Mouse (Mus musculus) forebrain, embryonic 12.5 days (tissue): ENCODE data around the gene Pnldc1. TPM values are rescaled to one million over a fixed set of nuclear protein-coding genes. Genes with fewer than 3 reads are reported as not detected.
"Not testable (repeated sequence)": the region's sequence is repeated elsewhere in the genome, so short reads cannot be mapped to it uniquely, and the experiment has no call there.

Experiments used
- ATAC-seq: fragments of 200-750 bp; cut with Nextera tagmentation; 2 replicates; pipeline ENCODE4 v1.8.0; 2017; ENCODE audit warnings: moderate TSS enrichment; ENCODE audit not compliant: low FRiP score
- H3K27ac ChIP-seq: fragments of 300-500 bp; sonication (generic); 2 replicates; pipeline ENCODE4 v1.5.1; 2016; ENCODE audit warnings: mild to moderate bottlenecking
- H3K27me3 ChIP-seq: fragments of 300-500 bp; sonication (generic); 2 replicates; pipeline ENCODE4 v1.6.1; 2016; ENCODE audit warnings: mild to moderate bottlenecking
- H3K36me3 ChIP-seq: fragments of 300-500 bp; sonication (generic); replicated peaks from 2 replicates; pipeline ENCODE4 v1.6.1; 2016; ENCODE audit warnings: mild to moderate bottlenecking
- H3K4me1 ChIP-seq: fragments of 300-500 bp; sonication (generic); 2 replicates; pipeline ENCODE4 v1.6.1; 2016
- H3K4me2 ChIP-seq: fragments of 300-500 bp; sonication (generic); 2 replicates; pipeline ENCODE4 v1.6.1; 2016; ENCODE audit warnings: mild to moderate bottlenecking, moderate library complexity
- H3K4me3 ChIP-seq: fragments of 300-500 bp; sonication (generic); replicated peaks from 2 replicates; pipeline ENCODE4 v1.5.1; 2016; ENCODE audit warnings: mild to moderate bottlenecking
- H3K9ac ChIP-seq: fragments of 300-500 bp; sonication (generic); 2 replicates; pipeline ENCODE4 v1.6.1; 2016; ENCODE audit warnings: mild to moderate bottlenecking
- H3K9me3 ChIP-seq: fragments of 300-500 bp; sonication (generic); 2 replicates; pipeline ENCODE4 v1.6.1; 2016
- WGBS: fragments of 180-500 bp; shearing (Covaris S2); methylation state at CpG from one replicate; pipeline ENCODE4 v1.1.7; 2016; 5-methylcytosine and 5-hydroxymethylcytosine counted together
- polyA plus RNA-seq: library from polyadenylated mRNA; unstranded; fragments of >200 nt; fragmentation: Nextera tagmentation; extraction: Ambion mirVana; gene quantifications from 2 replicates; pipeline ENCODE4 v1.2.1, GENCODE M21; 2016

The Pnldc1 gene
- polyA plus RNA-seq, 1 experiment from 2014 or later = 2.5 TPM

DNA sequence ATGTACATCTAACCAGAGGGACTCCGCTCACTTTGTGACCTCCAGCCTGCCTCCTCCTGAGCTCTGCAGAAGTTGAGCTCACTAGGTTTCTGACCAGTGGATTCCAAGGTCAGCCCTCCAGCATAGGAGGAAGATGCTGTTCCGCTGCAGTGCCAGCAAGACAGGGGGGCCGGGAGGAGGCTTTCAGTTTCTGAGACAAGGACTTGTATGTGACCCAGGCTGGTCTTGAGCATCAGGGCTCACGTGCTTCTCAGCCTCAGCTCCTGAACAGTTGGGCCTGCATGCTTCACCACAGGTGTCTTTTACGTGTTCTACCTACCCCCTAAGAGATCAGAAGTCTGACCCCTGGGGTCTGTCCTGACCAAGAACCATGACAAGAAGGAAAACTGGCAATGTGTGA lies 21.5 kb upstream of the Pnldc1 start:
- H3K27ac ChIP-seq, H3K36me3 ChIP-seq, ATAC-seq, H3K9ac ChIP-seq, H3K4me2 ChIP-seq, H3K4me3 ChIP-seq, H3K4me1 ChIP-seq, H3K9me3 ChIP-seq, H3K27me3 ChIP-seq: not testable (repeated sequence)
- 89% methylated on average over 5 of the region's 5 CpGs for WGBS

DNA sequence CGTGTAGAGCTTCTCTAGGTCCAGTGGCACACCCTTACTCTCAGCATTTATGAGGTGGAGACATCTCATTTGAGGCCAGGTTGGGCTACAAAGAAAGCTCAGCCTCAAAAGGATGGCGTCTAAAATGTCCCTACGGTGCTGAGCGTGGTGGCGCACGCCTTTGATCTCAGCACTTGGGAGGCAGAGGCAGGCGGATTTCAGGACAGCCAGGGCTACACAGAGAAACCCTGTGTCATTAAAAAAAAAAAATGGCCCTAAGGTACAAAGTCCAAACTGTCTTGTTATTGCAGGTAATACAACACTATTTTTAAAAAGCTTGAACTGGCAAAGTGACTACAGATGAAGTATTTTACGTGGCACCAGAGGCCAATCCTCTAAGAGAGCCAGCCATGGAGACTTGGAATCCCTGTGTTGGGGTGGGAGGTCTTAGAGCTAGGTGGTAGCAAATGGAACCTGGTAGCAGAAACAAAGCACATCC lies 15.7 kb upstream of the Pnldc1 start:
- H3K4me3 ChIP-seq = no peak overlapping the region
- H3K4me2 ChIP-seq = no peak overlapping the region
- no peak for ATAC-seq
- H3K4me1 ChIP-seq = no peaks in the 10 kb centered on the region
- 88% methylated on average over 8 of the region's 8 CpGs for WGBS
- H3K9me3 ChIP-seq = no peaks in the 10 kb centered on the region
- no peaks in the 10 kb centered on the region for H3K27me3 ChIP-seq
- peaks cover 62% of the 10 kb centered on the region for H3K36me3 ChIP-seq
- H3K27ac ChIP-seq = no peak overlapping the region
- H3K9ac ChIP-seq = no peak overlapping the region

DNA sequence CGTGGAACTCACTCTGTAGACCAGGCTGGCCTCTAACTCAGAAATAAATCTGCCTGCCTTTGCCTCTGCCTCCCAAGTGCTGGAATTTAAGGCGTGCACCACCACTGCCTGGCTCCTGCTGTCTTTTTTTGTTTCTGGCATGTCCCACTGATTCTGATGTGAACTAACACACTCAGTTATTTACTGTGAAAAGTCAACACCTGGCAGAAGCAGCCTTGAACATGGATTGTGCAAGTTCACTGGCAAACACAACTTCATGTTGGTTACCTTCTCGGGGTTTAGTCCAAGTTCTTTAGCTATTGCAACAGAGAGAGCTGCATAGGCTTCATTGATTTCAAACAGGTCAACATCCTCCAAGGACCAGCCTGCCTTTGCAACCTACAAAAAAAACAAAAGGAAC lies 15.0 kb upstream of the Pnldc1 start:
- H3K4me2 ChIP-seq = no peak overlapping the region
- no peak overlapping the region for H3K9ac ChIP-seq
- ATAC-seq = no peak
- no peaks in the 10 kb centered on the region for H3K9me3 ChIP-seq
- 89% methylated on average over 3 of the region's 3 CpGs for WGBS
- no peak overlapping the region for H3K4me3 ChIP-seq
- no peaks in the 10 kb centered on the region for H3K27me3 ChIP-seq
- no peaks in the 10 kb centered on the region for H3K4me1 ChIP-seq
- H3K27ac ChIP-seq = no peak overlapping the region
- peaks cover 70% of the 10 kb centered on the region for H3K36me3 ChIP-seq

DNA sequence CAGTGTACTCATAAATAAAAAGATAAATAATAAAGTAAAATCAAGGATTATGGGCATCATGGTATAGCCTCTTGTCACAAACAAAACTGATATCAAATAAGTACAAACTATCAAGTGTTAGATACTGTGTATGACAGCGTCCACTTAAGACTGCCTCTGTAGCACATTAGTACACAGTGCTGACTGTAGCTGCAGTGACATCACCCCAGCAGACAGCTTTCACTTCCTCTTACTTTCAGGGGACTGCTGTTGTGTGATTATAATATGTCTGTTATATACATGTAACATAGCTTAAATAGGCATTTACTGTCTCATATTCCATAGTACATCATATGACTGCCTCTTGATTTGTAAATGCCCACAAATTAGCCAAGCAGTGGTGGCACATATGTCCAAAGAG lies 11.0 kb upstream of the Pnldc1 start:
- 90% methylated on average over 1 of the region's 1 CpGs for WGBS
- ATAC-seq = no peak
- peaks cover 73% of the 10 kb centered on the region for H3K36me3 ChIP-seq

DNA sequence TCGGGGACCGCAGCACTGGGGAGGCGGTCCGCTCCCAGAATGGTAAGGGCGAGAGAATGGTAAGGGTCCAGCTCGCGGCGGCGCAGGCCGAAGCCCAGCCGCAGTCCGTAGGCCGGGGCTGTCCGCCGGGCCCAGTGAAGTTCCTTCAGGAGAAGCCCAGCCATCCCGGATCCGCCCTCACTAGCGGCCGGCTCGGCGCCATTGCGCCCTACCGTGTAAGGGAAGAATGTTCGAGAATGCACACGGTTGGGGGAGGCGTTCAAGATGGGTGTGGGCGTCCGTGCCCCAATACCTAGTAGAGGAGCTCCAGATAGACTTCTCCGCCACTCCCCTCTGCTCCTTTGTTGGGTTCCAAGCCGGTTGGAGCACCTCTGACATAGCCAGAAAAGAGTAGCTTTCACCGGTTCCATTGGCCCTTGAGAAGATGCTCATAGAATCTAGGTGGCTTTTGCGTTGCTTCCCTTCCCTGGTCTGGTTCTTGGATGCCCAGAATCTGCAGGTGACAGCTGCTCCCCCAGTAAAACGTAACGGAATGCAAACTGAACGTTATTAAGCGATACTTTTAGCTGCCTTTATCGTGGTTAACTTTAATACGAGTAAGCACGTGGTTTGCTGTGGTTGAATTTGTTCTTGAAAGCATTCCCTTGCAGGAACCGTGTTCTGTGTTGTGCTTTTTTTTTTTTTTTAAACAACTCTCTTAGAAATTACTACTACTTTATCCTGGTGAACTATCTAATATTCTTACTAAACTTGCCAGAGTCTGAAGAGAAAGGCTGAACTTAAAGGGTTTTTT lies 6.8 kb upstream of the Pnldc1 start:
- peak overlapping the region; percentile 96 for H3K4me3 ChIP-seq
- no peaks in the 10 kb centered on the region for H3K27me3 ChIP-seq
- peak; percentile 65 for ATAC-seq
- peaks cover 55% of the 10 kb centered on the region for H3K36me3 ChIP-seq
- under 1% methylated on average over 40 of the region's 40 CpGs for WGBS
- peak overlapping the region; percentile 97 for H3K9ac ChIP-seq
- H3K27ac ChIP-seq = peak overlapping the region; percentile 87
- no peaks in the 10 kb centered on the region for H3K9me3 ChIP-seq
- peaks cover 15% of the 10 kb centered on the region for H3K4me1 ChIP-seq
- peak overlapping the region; percentile 77 for H3K4me2 ChIP-seq

More for the DNA sequence above, 11.0 kb upstream of the Pnldc1 start:
- Histone ChIP-seq H3K27me3 (no peaks in the 10 kb centered on the region), H3K4me2 (no peak overlapping the region), H3K4me1 (peaks cover 8% of the 10 kb centered on the region), H3K4me3 (no peak overlapping the region), H3K9me3 (no peaks in the 10 kb centered on the region), H3K27ac (no peak overlapping the region), H3K9ac (no peak overlapping the region)

DNA sequence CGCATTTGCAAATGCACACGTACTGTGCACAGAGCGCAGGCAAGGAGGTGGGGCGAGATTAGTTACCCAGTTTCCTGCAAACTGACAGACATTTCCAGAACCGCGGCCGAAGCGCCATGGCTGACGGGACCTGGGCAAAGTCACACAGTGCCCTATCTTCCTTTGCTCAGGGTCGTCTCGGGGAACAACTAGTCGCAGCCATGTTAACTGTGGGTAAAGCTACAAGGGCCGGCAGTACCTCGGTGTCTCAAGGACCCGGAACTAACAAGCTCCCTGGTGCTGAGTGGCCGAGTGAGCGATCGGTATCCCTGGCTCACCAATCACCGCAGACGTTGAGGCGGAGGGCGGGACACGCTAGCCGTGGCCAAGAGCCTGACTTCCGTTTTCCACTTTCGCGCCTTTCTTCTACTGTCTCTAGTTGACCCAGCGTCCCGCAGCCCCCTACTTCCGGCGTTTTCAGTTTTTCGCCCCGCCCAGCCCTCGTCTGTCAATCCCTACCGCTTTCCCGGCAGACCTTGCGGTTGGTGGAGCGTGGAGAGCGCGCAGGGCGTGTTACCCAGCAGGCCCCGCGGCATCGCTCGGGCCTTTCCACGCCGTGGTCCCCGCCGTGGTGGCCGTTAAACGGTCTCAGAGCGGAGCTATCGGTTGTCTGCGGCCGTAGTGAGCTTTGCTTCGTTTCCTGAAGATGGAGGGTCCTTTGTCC lies 6.0 kb upstream of the Pnldc1 start, which contains the start of gene Mrpl18:
Gene Mrpl18, minus strand, starts transcription at position 465 of the 703 bp plus-strand sequence.
- H3K36me3 ChIP-seq = peaks cover 56% of the 10 kb centered on the region
- H3K4me3 ChIP-seq = peak within 1 kb of the TSS; percentile 96
- peak within 1 kb of the TSS; percentile 97 for H3K9ac ChIP-seq
- under 1% methylated on average over 56 of the region's 56 CpGs for WGBS
- ATAC-seq = peak; percentile 100
- peak within 1 kb of the TSS; percentile 87 for H3K27ac ChIP-seq
- no peaks in the 10 kb centered on the region for H3K27me3 ChIP-seq
- H3K4me1 ChIP-seq = peaks cover 15% of the 10 kb centered on the region
- peak within 1 kb of the TSS; percentile 83 for H3K4me2 ChIP-seq
- no peaks in the 10 kb centered on the region for H3K9me3 ChIP-seq

DNA sequence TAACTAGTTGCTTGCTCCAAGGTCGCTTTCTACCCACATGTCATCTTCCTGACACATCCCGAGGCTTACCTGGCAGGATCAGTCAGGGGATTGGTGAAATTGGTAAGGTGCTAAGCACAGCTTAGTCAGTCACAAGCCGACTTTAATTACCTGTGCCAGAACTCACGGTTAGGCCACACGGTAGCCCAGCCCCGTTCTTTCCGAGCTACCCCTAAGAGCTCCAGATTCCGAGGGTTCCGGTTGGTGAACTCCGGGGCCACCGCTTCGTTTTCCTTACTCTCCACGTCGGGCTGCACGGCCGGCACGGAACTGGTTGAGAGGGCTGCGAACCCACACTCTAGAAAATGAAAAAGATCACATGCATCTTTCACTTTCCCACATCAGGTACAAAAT lies 5.5 kb upstream of the Pnldc1 start, which contains the start of gene Tcp1:
Gene Tcp1, plus strand, starts transcription at position 214 of the 393 bp plus-strand sequence.
- Histone ChIP-seq H3K4me3 (peak within 1 kb of the TSS; percentile 96), H3K27me3 (no peaks in the 10 kb centered on the region), H3K36me3 (peaks cover 56% of the 10 kb centered on the region), H3K4me2 (peak within 1 kb of the TSS; percentile 83), H3K9me3 (no peaks in the 10 kb centered on the region), H3K27ac (peak within 1 kb of the TSS; percentile 87), H3K4me1 (peaks cover 15% of the 10 kb centered on the region), H3K9ac (peak within 1 kb of the TSS; percentile 97)
- no peak; the same call in 1 of the 2 replicates for ATAC-seq
- 2% methylated on average over 18 of the region's 18 CpGs for WGBS

DNA sequence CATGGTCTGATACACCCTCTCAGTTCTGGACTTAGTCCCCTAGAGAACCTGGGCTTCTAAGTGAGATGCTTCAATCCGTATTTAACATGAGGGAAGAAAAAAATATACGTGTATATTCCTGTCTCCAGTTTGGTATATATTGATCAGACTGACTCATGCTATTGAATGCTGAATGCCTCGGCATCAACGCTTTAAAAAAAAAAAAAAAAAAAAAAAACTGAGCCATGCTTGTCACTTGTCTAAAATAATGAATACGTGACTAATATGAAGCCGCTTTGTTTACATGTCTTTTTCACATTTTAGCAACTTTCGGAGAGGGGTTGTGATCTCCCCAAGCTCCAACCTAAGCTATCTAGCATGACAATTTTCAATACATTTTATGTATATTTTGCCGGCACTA lies 361 bp upstream of the Pnldc1 start:
- no peak overlapping the region for H3K4me2 ChIP-seq
- H3K9ac ChIP-seq = no peak overlapping the region
- peaks cover 50% of the 10 kb centered on the region for H3K36me3 ChIP-seq
- WGBS = 85% methylated on average over 8 of the region's 8 CpGs
- H3K9me3 ChIP-seq = no peaks in the 10 kb centered on the region
- H3K4me1 ChIP-seq = peaks cover 7% of the 10 kb centered on the region
- no peak for ATAC-seq
- no peak overlapping the region for H3K27ac ChIP-seq
- H3K27me3 ChIP-seq = no peaks in the 10 kb centered on the region
- H3K4me3 ChIP-seq = no peak overlapping the region

DNA sequence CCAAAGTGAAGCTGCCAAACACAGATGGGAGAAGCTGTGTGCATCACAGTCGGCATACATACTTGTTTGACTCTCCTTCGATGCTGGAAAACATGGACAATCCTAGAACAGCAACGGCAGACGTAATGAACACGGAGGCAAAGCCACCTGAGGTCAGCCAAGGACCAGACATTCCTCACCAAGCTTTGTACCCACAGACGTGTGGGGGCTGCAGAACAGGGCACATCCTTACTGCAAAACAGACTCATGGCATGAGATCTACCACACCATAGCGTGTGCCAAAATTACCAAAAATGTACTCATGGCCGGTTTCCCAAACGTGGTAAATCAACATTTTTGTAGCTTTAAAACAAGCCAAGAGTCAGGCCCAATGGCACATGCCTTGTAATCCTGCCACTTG lies 3.6 kb downstream of the Pnldc1 start:
- peaks cover 11% of the 10 kb centered on the region for H3K4me1 ChIP-seq
- H3K9me3 ChIP-seq = no peaks in the 10 kb centered on the region
- ATAC-seq = no peak
- no peak overlapping the region for H3K27ac ChIP-seq
- no peaks in the 10 kb centered on the region for H3K27me3 ChIP-seq
- H3K36me3 ChIP-seq = peaks cover 34% of the 10 kb centered on the region
- no peak overlapping the region for H3K4me2 ChIP-seq
- WGBS = 92% methylated on average over 9 of the region's 9 CpGs
- H3K4me3 ChIP-seq = no peak overlapping the region
- no peak overlapping the region for H3K9ac ChIP-seq

DNA sequence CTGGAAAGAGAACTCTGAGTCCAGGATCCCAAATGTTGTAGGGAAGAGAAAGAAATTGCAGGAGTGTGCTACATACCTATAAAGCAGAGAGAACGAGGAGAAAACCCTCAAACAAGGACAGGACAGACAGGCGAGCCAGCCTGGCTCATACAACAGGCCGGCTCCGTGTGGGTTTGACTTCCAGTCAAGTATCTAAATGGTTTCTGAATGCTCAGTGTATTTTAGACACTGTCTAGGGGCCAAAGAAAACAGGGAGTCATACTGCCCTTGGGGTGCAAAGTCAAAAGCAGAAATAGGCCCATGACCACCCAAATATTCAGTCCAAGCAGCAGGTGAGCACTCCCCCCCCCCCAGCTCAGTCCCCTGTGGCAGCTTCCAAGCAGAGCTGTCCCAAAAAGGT lies 4.2 kb downstream of the Pnldc1 start:
- Histone ChIP-seq H3K4me3 (no peak overlapping the region), H3K36me3 (peaks cover 30% of the 10 kb centered on the region), H3K9ac (no peak overlapping the region), H3K4me2 (no peak overlapping the region), H3K4me1 (peaks cover 11% of the 10 kb centered on the region), H3K27ac (no peak overlapping the region), H3K9me3 (no peaks in the 10 kb centered on the region), H3K27me3 (no peaks in the 10 kb centered on the region)
- WGBS = 87% methylated on average over 4 of the region's 4 CpGs
- ATAC-seq = no peak

DNA sequence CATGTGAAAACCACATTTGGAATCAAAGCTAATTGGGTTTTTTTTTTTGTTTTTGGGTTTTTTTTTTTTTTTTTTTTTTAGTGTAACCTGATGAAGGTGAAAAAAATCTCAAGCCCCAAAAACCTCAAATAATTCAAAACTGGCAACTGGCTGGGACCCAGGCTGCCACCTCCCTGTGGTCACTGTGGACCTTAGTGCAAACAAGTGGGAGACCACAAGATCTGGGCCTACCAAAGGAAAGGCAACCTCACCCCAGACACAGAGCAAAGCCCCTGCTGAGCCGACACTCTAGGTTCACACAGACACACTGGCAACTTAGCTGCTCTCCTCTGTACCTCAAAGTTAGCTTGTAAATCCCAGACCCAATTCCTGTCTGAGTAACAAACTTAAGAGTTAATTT lies 5.7 kb downstream of the Pnldc1 start:
- 64% methylated on average over 1 of the region's 1 CpGs for WGBS
- H3K36me3 ChIP-seq = peaks cover 29% of the 10 kb centered on the region
- H3K4me1 ChIP-seq = peaks cover 11% of the 10 kb centered on the region
- H3K4me3 ChIP-seq = no peak overlapping the region
- H3K9ac ChIP-seq = no peak overlapping the region
- no peak for ATAC-seq
- no peak overlapping the region for H3K4me2 ChIP-seq
- H3K27me3 ChIP-seq = no peaks in the 10 kb centered on the region
- no peak overlapping the region for H3K27ac ChIP-seq
- H3K9me3 ChIP-seq = no peaks in the 10 kb centered on the region
